Mouse (Mus musculus) bone marrow, adult 2 months (tissue): ENCODE measurements around the gene Vmn1r91.
"Not testable (repeated sequence)": the region's sequence is repeated elsewhere in the genome, so short reads cannot be mapped to it uniquely, and the experiment has no call there.

Source experiments
- CTCF ChIP-seq: fragments of 200-500 bp; IDR thresholded peaks from 2 replicates; pipeline ENCODE4 v1.5.1; 2011; ENCODE audit warnings: low read length, control low read depth; ENCODE audit not compliant: control insufficient read depth, insufficient read depth
- POLR2A ChIP-seq: fragments of 200-500 bp; IDR thresholded peaks from 2 replicates; pipeline ENCODE4 v1.6.1; 2011; ENCODE audit warnings: low read depth, mild to moderate bottlenecking, control low read depth, low read length, borderline replicate concordance; ENCODE audit not compliant: control insufficient read depth

DNA sequence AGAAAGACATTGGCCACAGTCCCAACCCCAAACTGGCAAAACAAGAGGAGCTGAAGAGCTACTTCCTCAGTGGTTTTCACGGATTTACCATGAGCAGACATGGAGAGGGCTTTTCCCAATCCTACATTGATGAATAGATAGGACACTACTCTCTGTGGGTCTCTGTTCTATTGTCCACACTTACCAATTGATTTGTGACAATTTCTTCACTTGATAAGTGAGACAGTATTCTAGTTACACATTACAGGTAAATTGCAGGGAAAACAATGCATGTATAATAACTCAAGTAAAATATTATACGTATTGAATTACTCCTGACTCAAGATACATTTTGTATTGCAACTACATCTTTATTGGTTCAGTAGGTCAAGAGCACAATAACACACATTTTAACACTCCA lies 23.0 kb downstream of the Vmn1r91 start, which contains the start of gene Gm16442:
- not testable (repeated sequence) for TF ChIP-seq CTCF, POLR2A
